ENCODE assay signal across 15 mouse cellular contexts in the genomic region with DNA sequence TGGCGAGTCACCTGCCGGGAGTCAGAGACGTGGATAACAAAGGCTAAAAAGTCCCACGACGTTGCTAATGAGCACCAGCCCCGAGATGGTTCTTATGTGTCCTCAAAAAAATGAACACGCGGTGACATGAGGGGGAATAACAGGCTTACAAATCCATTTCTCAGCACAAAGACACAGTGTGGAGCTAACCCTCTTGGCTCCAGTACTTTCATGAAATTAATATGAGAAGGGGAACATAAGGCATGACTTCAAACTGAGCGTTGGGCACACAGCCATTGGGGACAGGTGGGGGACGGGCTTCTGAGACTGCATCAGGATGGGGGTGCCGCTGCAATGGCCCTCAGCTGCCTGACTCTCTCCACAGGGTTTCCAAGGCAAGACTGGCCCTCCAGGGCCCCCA.
DNase-seq lines count a peak whose midpoint lies in the region; ATAC-seq and TF ChIP-seq lines count a peak whose summit lies in the region.
"Had no signal": no experiment of that assay in that cellular context is flagged by ENCODE, and none has a peak within 500 bp of the region (broad histone marks: within the 10 kb centered on the region; RNA-seq: fewer than 3 reads in every experiment).

No protein-coding gene starts in this region.

- H3K4me1 ChIP-seq in hindbrain, embryonic 16.5 days (ENCODE audit: control insufficient read depth, insufficient read depth, low read depth, low read length), result peaks cover 9% of the 10 kb centered on the region
- peaks cover 22% of the 10 kb centered on the region for H3K4me1 ChIP-seq in hindbrain, embryonic 13.5 days (replicated peaks)
- H3K4me1 ChIP-seq in stomach, embryonic 14.5 days (ENCODE audit: control insufficient read depth, insufficient read depth, low read length), result no peaks in the 10 kb centered on the region
- no peaks in the 10 kb centered on the region for H3K4me1 ChIP-seq in stomach, postnatal 0 days (replicated peaks; ENCODE audit: control insufficient read depth, insufficient read depth)
- 0 out of 2 replicates have a peak, but pooled peaks cover 6% of the 10 kb centered on the region for H3K4me1 ChIP-seq in forebrain, embryonic 13.5 days
- no peaks in the 10 kb centered on the region for H3K4me1 ChIP-seq in kidney, embryonic 14.5 days (ENCODE audit: control insufficient read depth, insufficient read depth, low read length)
- H3K4me1 ChIP-seq: stomach, embryonic 15.5 days had no signal

- WGBS in hindbrain, embryonic 16.5 days, result 66% methylated on average over 11 of the region's 11 CpGs
- WGBS in hindbrain, embryonic 13.5 days, result 83% methylated on average over 11 of the region's 11 CpGs
- WGBS in stomach, embryonic 14.5 days, result 90% methylated on average over 11 of the region's 11 CpGs
- WGBS in stomach, postnatal 0 days, result 86% methylated on average over 11 of the region's 11 CpGs
- WGBS in forebrain, embryonic 13.5 days, result 81% methylated on average over 11 of the region's 11 CpGs
- WGBS in kidney, embryonic 14.5 days, result 90% methylated on average over 11 of the region's 11 CpGs

- ATAC-seq in hindbrain, embryonic 16.5 days, result 0 out of 2 replicates have a peak, but pooled peaks have one; percentile 41
- ATAC-seq in hindbrain, embryonic 13.5 days (ENCODE audit: low FRiP score), result no peak
- ATAC-seq in stomach, embryonic 14.5 days (ENCODE audit: insufficient number of reproducible peaks, insufficient read depth, low FRiP score, low read depth), result 0 out of 2 replicates have a peak, but pooled peaks have one; percentile 21
- no peak for ATAC-seq in stomach, postnatal 0 days (ENCODE audit: low FRiP score, low TSS enrichment)
- peak; percentile 53; the same call in 1 of the 2 replicates for ATAC-seq in forebrain, embryonic 13.5 days
- no peak for ATAC-seq in activated CD4-positive, CD25-positive, alpha-beta regulatory T cell, adult 4 months
- no peak for ATAC-seq in kidney, embryonic 14.5 days (ENCODE audit: low FRiP score, low TSS enrichment)
- ATAC-seq: inflammation-experienced regulatory T-cells, adult 6 months had no signal

- no peak overlapping the region for H3K4me3 ChIP-seq in hindbrain, embryonic 16.5 days (ENCODE audit: low read length)
- no peak overlapping the region for H3K4me3 ChIP-seq in hindbrain, embryonic 13.5 days
- H3K4me3 ChIP-seq in stomach, embryonic 14.5 days (ENCODE audit: low read depth, low read length), result no peak overlapping the region
- no peak overlapping the region for H3K4me3 ChIP-seq in stomach, postnatal 0 days (ENCODE audit: low read depth, low read length)
- no peak overlapping the region for H3K4me3 ChIP-seq in forebrain, embryonic 13.5 days
- H3K4me3 ChIP-seq in kidney, embryonic 14.5 days (ENCODE audit: low read length), result no peak overlapping the region
- H3K4me3 ChIP-seq: heart, embryonic 15.5 days; left cerebral cortex, adult 2 months; stomach, embryonic 15.5 days had no signal

- H3K4me2 ChIP-seq in hindbrain, embryonic 16.5 days (ENCODE audit: low read length), result no peak overlapping the region
- H3K4me2 ChIP-seq in hindbrain, embryonic 13.5 days, result no peak overlapping the region
- no peak overlapping the region for H3K4me2 ChIP-seq in stomach, embryonic 14.5 days (replicated peaks; ENCODE audit: low read depth, low read length)
- no peak overlapping the region for H3K4me2 ChIP-seq in stomach, postnatal 0 days (replicated peaks; ENCODE audit: low read depth)
- no peak overlapping the region for H3K4me2 ChIP-seq in forebrain, embryonic 13.5 days
- no peak overlapping the region for H3K4me2 ChIP-seq in kidney, embryonic 14.5 days (replicated peaks; ENCODE audit: low read depth, low read length)
- H3K4me2 ChIP-seq: heart, embryonic 15.5 days; stomach, embryonic 15.5 days had no signal

- no peak for DNase-seq in stomach, postnatal 0 days (ENCODE audit: low spot score)
- no peak for DNase-seq in embryo, embryonic 11 days
- DNase-seq: gastrocnemius, postnatal 36 days; kidney, postnatal 14 days; right cerebral cortex, postnatal 4 days had no signal

- no peak overlapping the region for H3K9ac ChIP-seq in hindbrain, embryonic 16.5 days (ENCODE audit: low read depth, low read length)
- H3K9ac ChIP-seq in hindbrain, embryonic 13.5 days, result no peak overlapping the region
- no peak overlapping the region for H3K9ac ChIP-seq in stomach, embryonic 14.5 days (replicated peaks; ENCODE audit: low read depth, low read length)
- H3K9ac ChIP-seq in stomach, postnatal 0 days (ENCODE audit: low read length), result no peak overlapping the region
- no peak overlapping the region for H3K9ac ChIP-seq in forebrain, embryonic 13.5 days
- H3K9ac ChIP-seq in kidney, embryonic 14.5 days (ENCODE audit: low read depth, low read length), result no peak overlapping the region
- H3K9ac ChIP-seq: heart, embryonic 15.5 days; stomach, embryonic 15.5 days had no signal

- no peak overlapping the region; the same call in 1 of the 2 replicates for H3K27ac ChIP-seq in hindbrain, embryonic 16.5 days (ENCODE audit: low read depth, low read length)
- H3K27ac ChIP-seq in hindbrain, embryonic 13.5 days, result no peak overlapping the region
- H3K27ac ChIP-seq in stomach, embryonic 14.5 days (ENCODE audit: low read length), result no peak overlapping the region
- H3K27ac ChIP-seq in stomach, postnatal 0 days (replicated peaks), result no peak overlapping the region
- H3K27ac ChIP-seq in forebrain, embryonic 13.5 days, result peak overlapping the region; percentile 16; the same call in 1 of the 2 replicates
- H3K27ac ChIP-seq in kidney, embryonic 14.5 days (ENCODE audit: low read depth, low read length), result no peak overlapping the region
- H3K27ac ChIP-seq: heart, embryonic 15.5 days; left cerebral cortex, adult 2 months; stomach, embryonic 15.5 days had no signal

- no peaks in the 10 kb centered on the region for H3K27me3 ChIP-seq in hindbrain, embryonic 16.5 days (replicated peaks; ENCODE audit: control insufficient read depth, insufficient read depth, low read length)
- no peaks in the 10 kb centered on the region for H3K27me3 ChIP-seq in hindbrain, embryonic 13.5 days
- no peaks in the 10 kb centered on the region for H3K27me3 ChIP-seq in stomach, embryonic 14.5 days (ENCODE audit: control insufficient read depth, insufficient read depth, low read length)
- no peaks in the 10 kb centered on the region for H3K27me3 ChIP-seq in stomach, postnatal 0 days (ENCODE audit: control insufficient read depth, insufficient read depth, low read length)
- H3K27me3 ChIP-seq in forebrain, embryonic 13.5 days, result no peaks in the 10 kb centered on the region
- no peaks in the 10 kb centered on the region for H3K27me3 ChIP-seq in kidney, embryonic 14.5 days (ENCODE audit: control insufficient read depth, insufficient read depth, low read length)
- H3K27me3 ChIP-seq: heart, embryonic 15.5 days; stomach, embryonic 15.5 days had no signal

- TF ChIP-seq CTCF in stomach, postnatal 0 days (IDR thresholded peaks at IDR 0.05; ENCODE audit: low read depth), result no peak

- no peak for TF ChIP-seq EP300 in stomach, postnatal 0 days (optimal IDR thresholded peaks at IDR 0.05)

- no peaks in the 10 kb centered on the region for H3K36me3 ChIP-seq in hindbrain, embryonic 16.5 days (ENCODE audit: control insufficient read depth, insufficient read depth, low read length)
- H3K36me3 ChIP-seq in hindbrain, embryonic 13.5 days, result no peaks in the 10 kb centered on the region
- peaks cover 87% of the 10 kb centered on the region for H3K36me3 ChIP-seq in stomach, embryonic 14.5 days (ENCODE audit: control insufficient read depth, insufficient read depth, low read length)
- H3K36me3 ChIP-seq in stomach, postnatal 0 days (ENCODE audit: control insufficient read depth, insufficient read depth, low read length), result peaks cover 21% of the 10 kb centered on the region
- H3K36me3 ChIP-seq in forebrain, embryonic 13.5 days (ENCODE audit: poor library complexity, severe bottlenecking), result no peaks in the 10 kb centered on the region
- H3K36me3 ChIP-seq in kidney, embryonic 14.5 days (ENCODE audit: control insufficient read depth, insufficient read depth, low read length), result peaks cover 23% of the 10 kb centered on the region; the same call in 1 of the 2 replicates

- no peaks in the 10 kb centered on the region for H3K9me3 ChIP-seq in hindbrain, embryonic 16.5 days (ENCODE audit: control insufficient read depth, low read length)
- H3K9me3 ChIP-seq in hindbrain, embryonic 13.5 days, result no peaks in the 10 kb centered on the region
- H3K9me3 ChIP-seq in stomach, embryonic 14.5 days (ENCODE audit: control insufficient read depth, low read depth, low read length), result no peaks in the 10 kb centered on the region
- no peaks in the 10 kb centered on the region for H3K9me3 ChIP-seq in stomach, postnatal 0 days (ENCODE audit: control insufficient read depth, low read length)
- H3K9me3 ChIP-seq in forebrain, embryonic 13.5 days (replicated peaks), result no peaks in the 10 kb centered on the region
- H3K9me3 ChIP-seq in kidney, embryonic 14.5 days (ENCODE audit: control insufficient read depth, low read length), result no peaks in the 10 kb centered on the region
- H3K9me3 ChIP-seq: heart, embryonic 15.5 days; stomach, embryonic 15.5 days had no signal

Comparison
In these comparisons a context has a peak if more than half of its experiments do, and no peak if none do; other contexts are left out.
1. ATAC-seq: peak in hindbrain, embryonic 16.5 days (single experiment), stomach, embryonic 14.5 days (single experiment) and forebrain, embryonic 13.5 days (single experiment); none in hindbrain, embryonic 13.5 days (single experiment), stomach, postnatal 0 days (single experiment), activated CD4-positive, CD25-positive, alpha-beta regulatory T cell, adult 4 months (single experiment) and kidney, embryonic 14.5 days (single experiment).